Mouse (Mus musculus): ENCODE measurements around the gene Myadml2. TPM values are rescaled to one million over a fixed set of nuclear protein-coding genes. Genes with fewer than 3 reads are reported as not detected.

Myadml2 gene
- total and polyA plus RNA-seq, 3 experiments = 0.68 TPM; not detected in 2

- peaks cover 45 to 90% of the 10 kb centered on the region in 2 experiments for H3K36me3 ChIP-seq (replicated peaks in 1 of 2; ENCODE audit: control insufficient read depth in 1 of 2, insufficient read depth in 1 of 2, low read length in 1 of 2)
- H3K9me3 ChIP-seq (replicated peaks; ENCODE audit: low read length) = no peaks in the 10 kb centered on the region
- in situ Hi-C loops (cut with MboI; ENCODE audit: low pct_ligation_motif_present, low pct_unique_long_range_greater_than_20kb, low sequenced_read_pairs) (loop anchor here (10.0 kb wide), 1 partner anchor 62 kb away; the partner anchor contains the start of gene Sirt7), dilution Hi-C loops (cut with MboI; ENCODE audit: extremely low pct_ligation_motif_present, extremely low pct_unique_long_range_greater_than_20kb, low sequenced_read_pairs) (no loop called here)
- no peak overlapping the region for H3K9ac ChIP-seq (ENCODE audit: insufficient read depth, low read depth)
- no peak overlapping the region for H3K27ac ChIP-seq (ENCODE audit: insufficient read depth, low read depth)
- H3K79me2 ChIP-seq (replicated peaks; ENCODE audit: control insufficient read depth, extremely low read depth, insufficient read depth, poor library complexity, severe bottlenecking) = no peaks in the 10 kb centered on the region
- H3K4me2 ChIP-seq (ENCODE audit: insufficient read depth, low read depth, poor library complexity, severe bottlenecking) = no peak overlapping the region
- no peaks in the 10 kb centered on the region for H3K4me1 ChIP-seq (ENCODE audit: control insufficient read depth in 1 of 2, insufficient read depth in 2 of 2)
- no peak for DNase-seq (ENCODE audit: extremely low read depth)
- no peak for TF ChIP-seq RAD21 (IDR thresholded peaks at IDR 0.05; ENCODE audit: low read depth, low read length)
- no peak for TF ChIP-seq HCFC1 (IDR thresholded peaks at IDR 0.05; ENCODE audit: low read depth, low read length)
- no peak for TF ChIP-seq MYC (IDR thresholded peaks at IDR 0.05; ENCODE audit: low read depth, low read length)
- no peak for TF ChIP-seq NELFE (IDR thresholded peaks at IDR 0.05; ENCODE audit: low read depth, low read length)
- no peak for TF ChIP-seq NRF1 (IDR thresholded peaks at IDR 0.05; ENCODE audit: low read depth, low read length)
- TF ChIP-seq PAX5 (IDR thresholded peaks at IDR 0.05; ENCODE audit: low read length) = no peak
- no peak for TF ChIP-seq JUN (IDR thresholded peaks at IDR 0.05; ENCODE audit: insufficient read depth, low read depth, low read length)
- no peak for TF ChIP-seq MAZ (IDR thresholded peaks at IDR 0.05; ENCODE audit: low read depth, low read length)
- no peak for TF ChIP-seq MAX (IDR thresholded peaks at IDR 0.05; ENCODE audit: low read length)
- no peak for TF ChIP-seq ZMIZ1 (IDR thresholded peaks at IDR 0.05; ENCODE audit: low read depth, low read length)
- no peak for TF ChIP-seq UBTF (IDR thresholded peaks at IDR 0.05; ENCODE audit: low read depth, low read length)
- no peak for TF ChIP-seq MAFK (IDR thresholded peaks at IDR 0.05; ENCODE audit: insufficient replicate concordance, low read length)
- TF ChIP-seq E2F4 (IDR thresholded peaks at IDR 0.05; ENCODE audit: insufficient replicate concordance, low read depth, low read length) = no peak
- TF ChIP-seq CTCF (conservative IDR thresholded peaks at IDR 0.05 in 1 of 2, IDR thresholded peaks at IDR 0.05 in 1 of 2; ENCODE audit: low read depth in 2 of 2, low read length in 2 of 2) = no peak
- no peak for TF ChIP-seq SMC3 (IDR thresholded peaks at IDR 0.05; ENCODE audit: low read depth, low read length)
- no peak for TF ChIP-seq ZNF384 (IDR thresholded peaks at IDR 0.05; ENCODE audit: low read depth, low read length)
- TF ChIP-seq TBP (conservative IDR thresholded peaks at IDR 0.05; ENCODE audit: low read depth, low read length) = no peak
- TF ChIP-seq ETS1 (conservative IDR thresholded peaks at IDR 0.05; ENCODE audit: low read depth, low read length) = no peak
- H3K4me3 ChIP-seq (replicated peaks in 1 of 3; ENCODE audit: low read depth in 2 of 3, low read length in 2 of 3, poor library complexity in 1 of 3) = no peak overlapping the region
- H3K27me3 ChIP-seq (replicated peaks) = no peaks in the 10 kb centered on the region
Measured at GRCm38 (mm10) chr11:120686650-120687272, 38.8 kb upstream of the Myadml2 start.

GRCm38 (mm10) chr11:120684660-120685059, 36.7 kb upstream of the Myadml2 start:
- no peaks in the 10 kb centered on the region for H3K9me3 ChIP-seq (replicated peaks; ENCODE audit: low read length)
- H3K4me2 ChIP-seq (ENCODE audit: insufficient read depth, low read depth, poor library complexity, severe bottlenecking) = no peak overlapping the region
- no peaks in the 10 kb centered on the region for H3K79me2 ChIP-seq (replicated peaks; ENCODE audit: control insufficient read depth, extremely low read depth, insufficient read depth, poor library complexity, severe bottlenecking)
- H3K4me3 ChIP-seq (replicated peaks in 1 of 3; ENCODE audit: low read depth in 2 of 3, low read length in 2 of 3, poor library complexity in 1 of 3) = no peak overlapping the region
- H3K9ac ChIP-seq (ENCODE audit: insufficient read depth, low read depth) = no peak overlapping the region
- no peak overlapping the region for H3K27ac ChIP-seq (ENCODE audit: insufficient read depth, low read depth)
- H3K27me3 ChIP-seq (replicated peaks) = no peaks in the 10 kb centered on the region
- no peak for DNase-seq (ENCODE audit: extremely low read depth)
- no peaks in the 10 kb centered on the region for H3K4me1 ChIP-seq (ENCODE audit: control insufficient read depth in 1 of 2, insufficient read depth in 2 of 2)
- H3K36me3 ChIP-seq (replicated peaks in 1 of 2; ENCODE audit: control insufficient read depth in 1 of 2, insufficient read depth in 1 of 2, low read length in 1 of 2) = peaks cover 50 to 93% of the 10 kb centered on the region in 2 experiments
- in situ Hi-C loops (cut with MboI; ENCODE audit: low pct_ligation_motif_present, low pct_unique_long_range_greater_than_20kb, low sequenced_read_pairs) (loop anchor here (10.0 kb wide), 1 partner anchor 60 kb away; the partner anchor contains the start of gene Sirt7), dilution Hi-C loops (cut with MboI; ENCODE audit: extremely low pct_ligation_motif_present, extremely low pct_unique_long_range_greater_than_20kb, low sequenced_read_pairs) (no loop called here)
- TF ChIP-seq ZC3H11A (IDR thresholded peaks at IDR 0.05; ENCODE audit: low read depth, low read length) (no peak), GABPA (IDR thresholded peaks at IDR 0.05; ENCODE audit: insufficient replicate concordance, low read depth, low read length) (no peak), MXI1 (IDR thresholded peaks at IDR 0.05; ENCODE audit: low read depth, low read length) (no peak), UBTF (IDR thresholded peaks at IDR 0.05; ENCODE audit: low read depth, low read length) (no peak), MYC (IDR thresholded peaks at IDR 0.05; ENCODE audit: low read depth, low read length) (no peak)
